Mouse (Mus musculus) embryonic facial prominence, embryonic 10.5 days (tissue): ENCODE results near the gene Gm15114. TPM values are rescaled to one million over a fixed set of nuclear protein-coding genes. Genes with fewer than 3 reads are reported as not detected.
"Not testable (repeated sequence)": the region's sequence is repeated elsewhere in the genome, so short reads cannot be mapped to it uniquely, and the experiment has no call there.

Experiments used
- DNase-seq: peaks from one replicate; pipeline ENCODE4 v3.0.0-alpha.2; 2017; ENCODE audit warnings: low spot score
- H3K27ac ChIP-seq: fragments of 300-500 bp; sonication (generic); replicated peaks from 2 replicates; pipeline ENCODE4 v1.5.1; 2016; ENCODE audit warnings: mild to moderate bottlenecking
- H3K27me3 ChIP-seq: fragments of 300-500 bp; sonication (generic); replicated peaks from 2 replicates; pipeline ENCODE4 v1.6.1; 2016; ENCODE audit warnings: low read depth, mild to moderate bottlenecking; ENCODE audit not compliant: poor library complexity, severe bottlenecking
- H3K36me3 ChIP-seq: fragments of 300-500 bp; sonication (generic); replicated peaks from 2 replicates; pipeline ENCODE4 v1.6.1; 2016; ENCODE audit warnings: mild to moderate bottlenecking, moderate library complexity
- H3K4me1 ChIP-seq: fragments of 300-500 bp; sonication (generic); 2 replicates; pipeline ENCODE4 v1.6.1; 2016
- H3K4me3 ChIP-seq: fragments of 300-500 bp; sonication (generic); 2 replicates; pipeline ENCODE4 v1.5.1; 2016; ENCODE audit warnings: mild to moderate bottlenecking, moderate library complexity
- H3K9me3 ChIP-seq: fragments of 300-500 bp; sonication (generic); 2 replicates; pipeline ENCODE4 v1.6.1; 2016; ENCODE audit warnings: mild to moderate bottlenecking
- WGBS: fragments of 180-500 bp; shearing (Covaris S2); methylation state at CpG from one replicate; pipeline ENCODE4 v1.1.7; 2016; 5-methylcytosine and 5-hydroxymethylcytosine counted together
- polyA plus RNA-seq: library from polyadenylated mRNA; unstranded; fragments of >200 nt; fragmentation: Nextera tagmentation; extraction: Ambion mirVana; gene quantifications from 2 replicates; pipeline ENCODE4 v1.2.1, GENCODE M21; 2016

The Gm15114 gene
- not detected in 2 replicates for polyA plus RNA-seq

GRCm38 (mm10) chrX:148488649-148489048 is at the start of gene Gm15114:
Gm15114 (plus strand) TSS chrX:148488949.
- not testable (repeated sequence) for H3K36me3 ChIP-seq, H3K9me3 ChIP-seq, H3K27ac ChIP-seq, DNase-seq, H3K4me3 ChIP-seq, H3K4me1 ChIP-seq, H3K27me3 ChIP-seq
- no CpG with 5 or more reads among the region's 1 CpGs for WGBS

Other genes with a start within 250 kb of the Gm15114 start
- not detected in 2 replicates for gene Gm8334, start 126.2 kb downstream of the Gm15114 start, polyA plus RNA-seq
- gene Gm15127, start 174.6 kb downstream of the Gm15114 start, polyA plus RNA-seq: not detected in 2 replicates